Mouse (Mus musculus): ENCODE measurements around the gene Cdca7l. TPM values are rescaled to one million over a fixed set of nuclear protein-coding genes. Genes with fewer than 3 reads are reported as not detected.
A peak's percentile ranks its signal among the peaks of the same experiment; 100 is the strongest.

The Cdca7l gene
- polyA plus RNA-seq, 1 experiment, result not detected

- Histone ChIP-seq H3K4me3 (ENCODE audit: insufficient read depth, low read depth, low read length) (no peak overlapping the region), H3K4me1 (ENCODE audit: control insufficient read depth, insufficient read depth, low read length) (peaks cover 3% of the 10 kb centered on the region; the same call in 1 of the 2 replicates), H3K27ac (ENCODE audit: insufficient read depth, low read depth, low read length) (peak overlapping the region; percentile 50)
- WGBS, result 1% methylated on average over 2 of the region's 2 CpGs
- TF ChIP-seq CTCF (IDR thresholded peaks at IDR 0.05; ENCODE audit: insufficient read depth, low read depth, low read length), result peak; percentile 43; the same call in 1 of the 2 replicates
- TF ChIP-seq POLR2A (IDR thresholded peaks at IDR 0.05; ENCODE audit: insufficient read depth, low read depth, low read length), result no peak
Measured at GRCm38 (mm10) chr12:117772638-117773037, 31.5 kb upstream of the Cdca7l start.

DNA sequence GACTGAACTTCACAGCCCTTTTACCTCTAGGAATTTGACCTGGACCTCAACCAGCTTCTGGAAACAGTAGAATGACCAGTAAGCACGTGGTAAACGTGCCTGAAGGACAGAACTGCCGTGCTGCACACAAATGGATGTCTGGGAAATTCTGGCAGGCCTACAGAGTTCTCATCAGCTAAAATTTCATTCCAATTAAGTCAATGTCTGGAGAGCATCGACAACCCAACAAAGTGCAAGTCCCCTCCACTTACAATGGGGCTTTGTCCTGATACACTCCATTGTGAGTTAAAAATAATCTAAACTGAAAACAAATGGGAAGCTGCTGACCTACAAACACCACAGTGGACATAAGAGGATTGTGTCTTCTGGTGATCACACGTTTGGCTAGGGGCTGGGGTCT lies 27.2 kb upstream of the Cdca7l start:
- WGBS, result 64% methylated on average over 5 of the region's 5 CpGs

GRCm38 (mm10) chr12:117781360-117781759 lies 22.7 kb upstream of the Cdca7l start:
- WGBS, result 23% methylated on average over 2 of the region's 2 CpGs
- Histone ChIP-seq H3K27ac (ENCODE audit: insufficient read depth, low read depth, low read length) (no peak overlapping the region), H3K4me3 (ENCODE audit: insufficient read depth, low read depth, low read length) (no peak overlapping the region), H3K4me1 (ENCODE audit: control insufficient read depth, insufficient read depth, low read length) (peaks cover 2% of the 10 kb centered on the region; the same call in 1 of the 2 replicates)
- no peak for TF ChIP-seq CTCF (IDR thresholded peaks at IDR 0.05; ENCODE audit: insufficient read depth, low read depth, low read length)
- TF ChIP-seq POLR2A (IDR thresholded peaks at IDR 0.05; ENCODE audit: insufficient read depth, low read depth, low read length), result no peak

More for the DNA sequence above, 27.2 kb upstream of the Cdca7l start:
- TF ChIP-seq CTCF (IDR thresholded peaks at IDR 0.05; ENCODE audit: insufficient read depth, low read depth, low read length), result no peak
- no peak for TF ChIP-seq POLR2A (IDR thresholded peaks at IDR 0.05; ENCODE audit: insufficient read depth, low read depth, low read length)
- Histone ChIP-seq H3K4me3 (ENCODE audit: insufficient read depth, low read depth, low read length) (no peak overlapping the region), H3K27ac (ENCODE audit: insufficient read depth, low read depth, low read length) (no peak overlapping the region), H3K4me1 (ENCODE audit: control insufficient read depth, insufficient read depth, low read length) (no peaks in the 10 kb centered on the region)

GRCm38 (mm10) chr12:117783426-117783825 lies 20.7 kb upstream of the Cdca7l start:
- H3K4me1 ChIP-seq (ENCODE audit: control insufficient read depth, insufficient read depth, low read length), result peaks cover 6% of the 10 kb centered on the region
- TF ChIP-seq POLR2A (IDR thresholded peaks at IDR 0.05; ENCODE audit: insufficient read depth, low read depth, low read length) (no peak), CTCF (IDR thresholded peaks at IDR 0.05; ENCODE audit: insufficient read depth, low read depth, low read length) (no peak)
- H3K4me3 ChIP-seq (ENCODE audit: insufficient read depth, low read depth, low read length), result no peak overlapping the region
- whole genome bisulfite sequencing, result 50% methylated on average over 1 of the region's 1 CpGs
- no peak overlapping the region for H3K27ac ChIP-seq (ENCODE audit: insufficient read depth, low read depth, low read length)

GRCm38 (mm10) chr12:117786621-117787020 lies 17.5 kb upstream of the Cdca7l start:
- peak overlapping the region; percentile 94 for H3K27ac ChIP-seq (ENCODE audit: insufficient read depth, low read depth, low read length)
- TF ChIP-seq CTCF (IDR thresholded peaks at IDR 0.05; ENCODE audit: insufficient read depth, low read depth, low read length) (no peak), POLR2A (IDR thresholded peaks at IDR 0.05; ENCODE audit: insufficient read depth, low read depth, low read length) (no peak)
- WGBS, result 11% methylated on average over 6 of the region's 6 CpGs
- peaks cover 10% of the 10 kb centered on the region for H3K4me1 ChIP-seq (ENCODE audit: control insufficient read depth, insufficient read depth, low read length)
- no peak overlapping the region for H3K4me3 ChIP-seq (ENCODE audit: insufficient read depth, low read depth, low read length)

DNA sequence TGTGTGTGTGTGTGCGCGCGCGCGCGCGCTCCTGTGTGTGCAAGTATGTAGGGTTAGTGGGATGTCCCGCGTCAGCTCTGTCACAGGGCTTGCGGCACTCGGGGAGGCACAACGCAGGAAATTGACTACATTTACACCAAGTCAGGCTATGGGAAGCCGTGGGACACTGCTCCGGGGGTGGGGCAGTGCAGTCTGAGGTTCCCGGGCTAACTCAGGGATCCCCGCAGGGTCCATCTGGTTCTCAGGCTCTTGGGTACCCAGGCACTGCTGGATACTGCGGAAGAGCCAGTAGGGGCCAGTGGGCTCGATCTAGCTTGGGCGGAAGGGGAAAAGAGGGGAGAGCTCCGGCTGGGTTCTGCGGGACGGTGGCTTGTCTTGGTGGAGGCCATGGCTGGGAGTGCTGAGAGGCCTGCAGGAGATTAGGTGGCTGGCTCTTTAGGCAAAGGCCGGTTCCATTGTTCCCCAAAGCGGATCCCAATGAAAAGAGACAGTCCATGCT lies 15.5 kb upstream of the Cdca7l start:
- TF ChIP-seq CTCF (IDR thresholded peaks at IDR 0.05; ENCODE audit: insufficient read depth, low read depth, low read length) (no peak), POLR2A (IDR thresholded peaks at IDR 0.05; ENCODE audit: insufficient read depth, low read depth, low read length) (no peak)
- Histone ChIP-seq H3K27ac (ENCODE audit: insufficient read depth, low read depth, low read length) (peak overlapping the region; percentile 69), H3K4me3 (ENCODE audit: insufficient read depth, low read depth, low read length) (no peak overlapping the region), H3K4me1 (ENCODE audit: control insufficient read depth, insufficient read depth, low read length) (peaks cover 10% of the 10 kb centered on the region)
- 42% methylated on average over 24 of the region's 24 CpGs for WGBS

- 69% methylated on average over 7 of the region's 7 CpGs for WGBS
- H3K4me3 ChIP-seq (ENCODE audit: insufficient read depth, low read depth, low read length), result no peak overlapping the region
- 0 out of 2 replicates have a peak overlapping the region, but pooled peaks have one; percentile 69 for H3K27ac ChIP-seq (ENCODE audit: insufficient read depth, low read depth, low read length)
- TF ChIP-seq POLR2A (IDR thresholded peaks at IDR 0.05; ENCODE audit: insufficient read depth, low read depth, low read length), result no peak
- TF ChIP-seq CTCF (IDR thresholded peaks at IDR 0.05; ENCODE audit: insufficient read depth, low read depth, low read length), result no peak
- H3K4me1 ChIP-seq (ENCODE audit: control insufficient read depth, insufficient read depth, low read length), result peaks cover 10% of the 10 kb centered on the region
Measured at GRCm38 (mm10) chr12:117789017-117789416, 15.1 kb upstream of the Cdca7l start.

GRCm38 (mm10) chr12:117795303-117795702 lies 8.8 kb upstream of the Cdca7l start:
- Histone ChIP-seq H3K27ac (ENCODE audit: insufficient read depth, low read depth, low read length) (no peak overlapping the region), H3K4me1 (ENCODE audit: control insufficient read depth, insufficient read depth, low read length) (peaks cover 5% of the 10 kb centered on the region), H3K4me3 (ENCODE audit: insufficient read depth, low read depth, low read length) (no peak overlapping the region)
- no peak for TF ChIP-seq CTCF (IDR thresholded peaks at IDR 0.05; ENCODE audit: insufficient read depth, low read depth, low read length)
- TF ChIP-seq POLR2A (IDR thresholded peaks at IDR 0.05; ENCODE audit: insufficient read depth, low read depth, low read length), result no peak
- WGBS, result 63% methylated on average over 4 of the region's 4 CpGs

DNA sequence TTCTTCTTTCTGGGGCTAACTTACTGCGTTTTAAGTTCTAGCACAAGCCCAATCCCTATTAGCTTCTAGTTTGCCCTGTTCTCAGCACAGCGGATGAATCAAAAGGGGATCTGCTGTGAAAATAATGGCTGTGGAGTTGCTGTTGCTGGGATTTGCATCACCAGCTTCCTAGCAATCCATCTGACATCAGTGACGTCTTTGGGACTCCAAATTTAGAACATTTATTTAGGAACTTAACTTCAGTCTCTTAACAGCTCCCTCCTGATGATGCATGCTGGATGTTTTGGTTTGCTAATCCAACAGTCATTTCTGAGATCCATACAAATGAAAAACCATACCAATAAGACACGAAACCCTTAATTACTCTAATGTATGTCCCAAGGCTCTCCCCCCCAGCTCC lies 1.5 kb downstream of the Cdca7l start:
- no peak for TF ChIP-seq POLR2A (IDR thresholded peaks at IDR 0.05; ENCODE audit: insufficient read depth, low read depth, low read length)
- no peak for TF ChIP-seq CTCF (IDR thresholded peaks at IDR 0.05; ENCODE audit: insufficient read depth, low read depth, low read length)
- peaks cover 29% of the 10 kb centered on the region for H3K4me1 ChIP-seq (ENCODE audit: control insufficient read depth, insufficient read depth, low read length)
- peak overlapping the region; percentile 98 for H3K27ac ChIP-seq (ENCODE audit: insufficient read depth, low read depth, low read length)
- WGBS, result 28% methylated on average over 4 of the region's 4 CpGs
- H3K4me3 ChIP-seq (ENCODE audit: insufficient read depth, low read depth, low read length), result no peak overlapping the region
